Mouse (Mus musculus) heart, postnatal 14 days (tissue): ENCODE data around the gene Ano10. TPM values are rescaled to one million over a fixed set of nuclear protein-coding genes. Genes with fewer than 3 reads are reported as not detected.
A peak's percentile ranks its signal among the peaks of the same experiment; 100 is the strongest.

Source experiments
- DNase-seq, 2 experiments: peaks; one replicate each; pipeline ENCODE4 v3.0.0; 2021 to 2022
- intact Hi-C: fragments of 180-260 bp; cut with DNase I; formaldehyde crosslinking; loops from one replicate; pipeline ENCODE4 v1.15.1; 2025
- total RNA-seq, 2 experiments: library from RNA; stranded (reverse); gene quantifications; 2 replicates each; pipeline ENCODE4 v1.2.3; 2021

Ano10 gene
- total RNA-seq, 2 experiments from 2014 or later: 34.4 to 35.9 TPM

DNA sequence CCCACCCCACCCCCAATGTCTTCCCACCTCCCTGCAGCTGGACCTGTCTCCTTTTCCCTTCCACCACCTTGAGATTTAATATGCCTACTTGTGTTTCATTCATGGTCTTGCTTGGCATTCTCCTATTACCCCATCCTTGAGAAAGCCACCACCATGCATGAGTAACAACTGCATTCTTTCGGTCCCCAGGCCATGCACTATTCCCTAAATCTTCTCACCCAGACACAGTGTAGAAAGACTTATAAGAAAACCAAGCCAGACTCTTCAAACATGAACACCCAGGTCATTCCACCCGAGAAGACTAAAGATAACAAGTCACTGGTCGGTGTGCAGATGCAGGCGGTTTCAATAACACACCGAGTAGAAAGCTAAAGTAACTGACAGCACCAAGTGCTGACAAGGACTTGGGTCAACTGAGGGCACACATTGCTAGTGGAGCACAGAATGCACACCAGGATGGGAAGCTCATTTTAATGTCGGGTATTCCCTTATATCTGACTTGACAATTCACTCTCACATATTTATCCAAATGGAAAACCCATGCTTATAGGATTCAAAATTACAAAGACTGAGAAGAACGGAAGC, 77.2 kb downstream of the Ano10 start:
- intact Hi-C loops: no loop called here

DNA sequence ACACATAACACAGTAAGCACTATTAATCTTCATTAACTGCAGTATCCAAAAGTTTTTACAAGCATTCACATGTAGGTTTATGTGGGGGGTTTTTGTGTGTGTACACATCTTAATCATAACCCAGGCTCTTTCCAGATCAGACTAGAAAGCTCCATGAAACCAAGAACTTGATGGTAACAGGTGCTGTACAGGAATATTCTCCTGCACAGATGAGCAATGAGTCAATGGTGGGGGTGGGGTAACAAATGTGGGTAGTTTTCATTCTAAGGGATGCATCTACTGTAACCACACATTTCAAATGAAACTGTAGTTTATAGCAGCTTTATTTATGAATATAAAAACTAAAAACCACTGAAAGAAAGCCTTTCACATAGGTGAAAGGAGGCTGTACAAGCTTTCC, 79.1 kb downstream of the Ano10 start:
- DNase-seq: no peak
- intact Hi-C loops: no loop called here

More for the DNA sequence above, 77.2 kb downstream of the Ano10 start:
- no peak for DNase-seq

DNA sequence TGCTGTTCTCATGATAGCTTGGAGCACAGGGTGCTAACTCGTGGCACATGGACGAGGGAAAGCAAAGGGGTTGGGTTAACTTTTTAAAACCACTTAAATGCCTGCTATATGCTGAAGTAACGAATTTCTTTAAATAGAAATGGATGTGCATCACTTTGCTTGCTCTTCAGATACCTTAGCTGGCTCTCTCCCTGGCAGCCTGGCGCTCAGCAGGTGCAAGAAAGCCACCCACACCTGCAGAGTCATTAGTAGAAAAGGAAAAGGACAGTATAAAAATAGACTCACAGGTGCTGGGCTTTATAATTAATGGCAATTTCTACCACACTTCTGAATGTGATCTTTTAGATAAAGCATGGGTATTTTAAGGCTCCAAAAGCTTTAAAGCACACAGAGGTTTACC, 85.9 kb downstream of the Ano10 start:
- intact Hi-C loops: no loop called here
- DNase-seq: no peak

DNA sequence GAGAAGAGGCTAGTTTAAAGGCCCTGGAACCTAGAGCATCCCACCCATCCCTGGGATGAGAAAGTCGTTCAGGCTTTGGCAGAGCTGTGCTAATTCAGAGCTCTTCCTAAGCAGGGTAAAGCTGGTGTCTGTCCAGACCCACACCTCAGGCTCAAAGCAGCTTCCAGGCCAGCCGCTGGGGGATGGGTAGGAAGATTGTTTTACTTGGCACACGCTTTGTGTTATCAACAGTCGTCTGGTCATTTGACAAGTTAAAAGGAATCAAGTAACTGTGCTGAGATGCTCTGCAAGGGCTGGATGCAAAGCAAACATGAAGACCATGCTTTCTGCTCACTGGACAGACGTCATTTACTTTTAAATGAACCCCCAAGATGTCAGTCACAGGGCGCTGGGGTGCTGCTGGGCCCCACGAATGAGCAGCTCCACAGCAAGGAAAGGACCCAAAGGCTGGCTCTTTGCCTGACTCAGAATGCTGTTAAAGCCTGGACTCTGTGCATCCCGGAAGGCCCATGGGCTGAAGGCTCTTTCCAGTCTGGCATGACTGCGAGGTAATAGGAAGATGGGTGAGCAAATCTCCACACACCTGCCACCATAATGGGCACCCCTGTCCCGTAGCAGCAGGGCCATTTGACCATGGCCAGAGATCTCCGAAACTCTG, 88.6 kb downstream of the Ano10 start:
- intact Hi-C loops: no loop called here
- DNase-seq: peak in 1 of 2 experiments; percentile 56

DNA sequence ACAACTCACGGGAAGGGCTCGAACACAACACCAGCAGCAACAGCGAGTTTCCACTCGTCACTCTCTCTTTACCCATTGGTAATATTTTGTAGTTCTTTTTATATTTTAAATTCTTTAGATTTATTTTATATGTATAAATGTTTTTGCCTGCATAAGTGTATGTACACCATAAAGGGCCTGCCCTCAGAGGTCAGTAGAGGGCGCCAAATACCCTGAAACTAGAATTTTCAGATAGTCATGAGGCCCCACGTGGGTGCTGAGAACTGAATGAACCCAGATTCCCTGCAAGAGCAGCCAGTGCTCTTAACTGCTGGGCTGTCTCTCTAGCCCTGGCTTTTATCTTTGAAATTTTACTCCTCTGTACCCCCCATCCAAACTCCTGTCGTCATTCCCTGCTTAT, 89.7 kb downstream of the Ano10 start:
- DNase-seq: no peak
- intact Hi-C loops: no loop called here

DNA sequence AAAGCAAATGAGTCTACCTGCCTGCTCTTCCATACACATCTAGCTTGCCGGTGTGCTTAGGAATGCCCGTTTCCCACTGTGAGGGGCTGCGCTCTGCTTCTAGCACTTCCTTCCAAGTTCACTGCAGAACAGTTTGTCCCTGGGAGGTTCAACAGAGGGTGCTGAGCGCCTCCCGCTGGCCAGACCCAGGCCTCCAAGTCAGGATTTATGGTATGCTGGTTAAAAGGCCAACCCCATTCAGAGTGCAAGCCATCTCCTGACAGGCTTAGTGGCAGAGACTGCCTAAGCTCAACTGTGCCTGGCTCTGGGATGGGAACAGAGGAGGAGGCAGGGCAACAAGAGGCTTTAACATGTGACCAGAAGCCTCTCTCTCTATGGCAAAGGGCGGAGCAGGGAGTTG, 95.0 kb downstream of the Ano10 start:
- intact Hi-C loops: loop anchor here (1.0 to 2.0 kb wide), 2 partner anchors 78 to 180 kb away; no protein-coding TSS in a partner anchor
- DNase-seq: peak; percentile 83 to 84

DNA sequence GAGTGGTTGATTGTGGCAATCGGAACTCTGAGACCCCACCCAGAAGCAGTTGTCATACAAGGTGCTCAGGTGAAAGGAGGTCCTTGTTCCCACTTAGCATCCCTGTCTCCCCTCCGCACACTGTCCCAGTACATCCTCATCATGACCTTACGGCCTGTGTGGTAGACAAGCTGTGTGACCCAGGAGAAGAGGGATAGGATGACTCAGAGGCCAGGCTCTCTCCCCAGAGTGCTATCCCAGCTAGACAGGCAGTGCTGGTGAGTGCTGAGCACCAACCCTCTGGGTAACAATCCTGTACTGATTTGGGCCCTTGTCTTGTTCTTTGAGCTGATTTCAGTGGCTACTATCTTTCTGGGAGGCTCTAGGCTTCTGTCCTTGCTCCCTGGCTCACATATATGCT, 95.6 kb downstream of the Ano10 start:
- intact Hi-C loops: loop anchor here (1.0 to 2.0 kb wide), 2 partner anchors 78 to 179 kb away; no protein-coding TSS in a partner anchor
- DNase-seq: no peak

DNA sequence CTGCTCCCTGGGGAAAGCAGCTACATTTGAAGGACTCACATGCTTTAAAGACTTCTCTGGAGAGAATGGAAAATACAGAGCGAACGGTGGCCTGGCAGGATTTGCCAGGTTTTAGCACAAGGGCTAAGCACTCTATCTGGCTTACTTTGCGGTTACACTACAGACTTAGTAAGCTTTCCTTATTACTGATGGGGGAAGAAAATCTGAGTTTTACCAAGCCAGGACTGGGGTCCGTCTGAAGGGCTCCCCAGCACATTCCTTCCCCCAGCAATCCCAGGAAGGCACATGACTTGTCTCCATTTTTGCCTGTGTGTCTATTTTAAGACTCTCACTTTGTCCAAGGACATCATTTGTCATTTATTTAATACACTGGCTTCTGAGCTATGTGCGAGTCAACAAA, 97.2 kb downstream of the Ano10 start:
- DNase-seq: no peak
- intact Hi-C loops: no loop called here

DNA sequence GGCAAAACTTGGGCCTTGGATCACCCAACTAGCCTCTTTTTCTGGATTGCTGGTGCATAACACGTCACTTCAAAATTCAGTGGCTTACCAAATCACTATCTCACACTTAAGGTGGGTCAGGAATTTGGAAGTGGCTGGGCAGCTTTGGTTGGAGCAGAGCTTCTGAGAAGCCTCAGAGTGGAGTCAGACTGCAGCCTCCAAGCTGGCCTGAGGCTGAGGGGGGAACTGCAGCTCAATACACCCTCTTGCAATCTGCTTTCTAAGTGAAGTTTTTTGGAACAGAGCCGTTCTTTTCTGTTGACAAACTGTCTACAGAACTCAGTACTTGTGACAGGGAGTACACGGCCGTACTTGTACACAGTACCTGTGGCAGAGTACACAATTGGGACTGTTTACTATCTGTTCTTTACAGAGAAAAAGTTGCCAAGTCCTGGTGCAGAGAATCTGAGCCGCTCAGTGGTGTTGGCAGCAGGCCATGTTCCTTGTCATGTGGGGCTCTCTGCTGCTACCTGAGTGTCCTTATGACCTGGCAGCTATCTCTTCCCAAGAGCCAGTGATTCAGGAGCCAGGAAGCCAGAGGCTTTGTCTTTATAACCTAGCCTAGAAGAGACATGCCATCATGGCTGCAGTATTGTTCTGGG, 99.1 kb downstream of the Ano10 start:
- intact Hi-C loops: no loop called here
- peak; percentile 76 to 79 for DNase-seq

DNA sequence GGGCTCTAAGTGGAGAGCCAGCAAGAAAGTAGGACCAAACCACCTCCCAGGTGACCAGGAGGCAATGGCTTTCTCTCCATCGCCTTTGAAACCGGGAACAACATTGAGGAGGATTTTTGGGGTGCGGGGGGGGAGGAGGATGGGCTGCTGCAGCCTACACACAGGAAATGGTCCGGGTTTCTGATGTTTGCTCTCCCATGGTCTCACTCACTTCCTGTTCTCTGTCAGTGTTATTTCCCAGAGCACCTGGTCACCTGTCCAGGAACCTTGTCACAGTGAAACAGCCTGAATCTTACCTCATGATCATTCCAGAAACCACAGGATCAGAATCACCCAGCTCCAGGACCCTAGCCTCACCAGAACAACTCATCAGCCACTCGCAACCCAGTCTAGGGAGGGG, 100.4 kb downstream of the Ano10 start:
- intact Hi-C loops: no loop called here
- no peak for DNase-seq

DNA sequence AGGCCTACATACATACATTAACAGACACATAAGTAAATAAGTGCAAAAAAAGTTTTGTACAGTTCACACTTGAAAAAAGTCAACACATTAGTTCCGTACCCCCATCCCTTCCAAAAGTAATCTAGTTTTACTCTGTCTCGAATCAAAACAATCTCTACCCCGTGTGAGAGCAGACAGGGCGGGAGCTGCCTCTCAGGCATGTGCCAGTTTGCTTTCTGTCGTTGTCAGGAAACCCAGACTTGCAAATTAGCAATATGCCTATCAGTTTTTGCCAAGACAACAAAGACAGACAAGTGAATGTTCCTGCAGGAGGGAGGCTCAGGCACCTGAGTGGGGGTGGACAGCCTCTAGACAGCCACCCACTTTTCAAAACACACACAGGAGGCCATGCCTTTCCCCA, 100.9 kb downstream of the Ano10 start:
- no peak for DNase-seq
- intact Hi-C loops: no loop called here

DNA sequence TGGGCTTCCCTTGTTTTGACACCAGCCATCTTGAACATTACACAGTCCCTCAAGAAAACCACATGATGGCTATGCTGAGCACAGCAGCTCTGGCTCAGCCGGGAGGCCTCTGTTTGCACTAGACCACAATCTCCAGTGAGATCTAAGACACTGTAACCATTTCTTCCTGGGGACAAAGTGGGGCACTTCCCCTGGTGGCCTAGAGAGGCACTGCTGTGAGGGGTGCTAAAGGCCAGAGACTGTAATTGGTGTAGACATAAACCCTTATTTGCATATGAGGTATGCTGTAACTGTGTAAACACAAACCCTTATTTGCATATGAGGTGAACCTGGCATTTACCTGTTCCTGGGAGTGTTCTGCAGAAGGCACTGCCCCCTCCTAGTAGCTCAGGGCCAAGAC, 105.5 kb downstream of the Ano10 start:
- intact Hi-C loops: loop anchor here (10.0 kb wide), 1 partner anchor 174 kb away; no protein-coding TSS in a partner anchor
- no peak for DNase-seq

DNA sequence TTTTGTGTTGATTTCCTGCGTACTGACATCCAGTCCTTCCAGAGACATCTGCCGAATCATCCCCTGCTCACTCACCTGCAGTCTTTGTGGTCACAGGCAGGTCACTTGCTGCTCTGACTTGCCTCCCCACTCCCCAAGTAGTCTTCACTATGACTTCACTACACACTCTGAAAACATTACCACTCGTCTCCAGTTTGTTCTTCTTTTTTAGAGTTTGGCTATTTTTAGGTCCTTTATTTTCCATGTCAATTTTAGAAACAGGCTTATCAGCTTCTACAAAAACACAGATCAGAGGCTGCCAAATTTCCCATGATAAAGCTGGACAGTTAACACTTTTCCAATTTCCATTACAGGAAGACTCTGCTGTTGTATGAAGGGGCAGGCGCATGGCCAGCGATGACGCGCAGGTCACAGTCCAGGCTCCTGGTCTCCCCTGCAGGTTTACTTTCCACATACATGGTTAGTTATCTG, 106.7 kb downstream of the Ano10 start:
- DNase-seq: peak; percentile 53 to 72
- intact Hi-C loops: loop anchor here (10.0 kb wide), 1 partner anchor 173 kb away; no protein-coding TSS in a partner anchor

DNA sequence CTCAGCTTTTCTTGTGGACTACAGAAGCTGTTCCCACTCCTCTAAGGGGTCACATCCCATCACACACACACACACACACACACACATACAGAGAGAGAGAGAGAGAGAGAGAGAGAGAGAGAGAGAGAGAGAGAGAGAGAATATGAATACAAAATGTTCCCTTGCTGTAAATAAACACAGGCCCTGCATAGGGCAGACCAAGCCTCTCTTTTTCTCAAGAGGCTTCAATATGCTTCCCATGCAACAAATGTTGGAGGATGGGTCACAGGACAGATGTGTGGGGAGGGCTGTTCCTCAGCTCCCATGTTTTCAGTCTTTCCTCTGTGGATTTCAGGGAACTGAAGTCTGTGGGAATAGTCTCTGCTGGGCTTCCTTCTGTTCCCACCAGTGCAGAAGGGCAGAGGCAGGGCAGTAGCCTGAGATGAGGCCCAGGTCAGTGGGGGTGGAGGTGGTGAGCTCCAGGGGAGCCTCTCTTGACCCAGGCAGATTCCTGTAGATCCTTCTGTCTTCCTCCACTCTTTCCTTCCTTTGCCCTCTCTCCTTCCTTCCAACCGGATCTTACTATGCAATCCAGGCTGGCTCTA, 107.5 kb downstream of the Ano10 start:
- no peak for DNase-seq
- intact Hi-C loops: loop anchor here (10.0 kb wide), 1 partner anchor 172 kb away; no protein-coding TSS in a partner anchor

DNA sequence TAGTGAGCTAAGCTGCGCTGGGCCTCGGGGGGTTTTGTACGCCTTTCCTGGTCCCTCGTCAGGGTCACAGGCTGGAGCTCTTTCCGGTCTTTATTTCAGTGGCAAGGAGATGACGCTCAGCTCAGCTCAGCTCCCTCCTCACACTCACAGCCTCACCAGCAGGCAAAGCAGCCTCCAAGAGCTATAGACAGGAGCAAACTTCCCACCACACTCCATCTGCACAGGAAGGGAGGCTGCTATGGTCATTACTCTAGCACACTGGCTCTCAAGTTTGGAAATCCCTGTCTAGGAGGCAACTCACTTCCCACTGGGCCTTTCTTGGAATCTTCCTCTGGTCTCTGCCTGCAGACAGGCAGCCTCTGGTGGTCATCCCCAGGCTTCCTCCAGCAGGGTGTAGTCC, 108.3 kb downstream of the Ano10 start:
- no peak for DNase-seq
- intact Hi-C loops: loop anchor here (2.0 to 10.0 kb wide), 2 partner anchors 67 to 171 kb away; no protein-coding TSS in a partner anchor

DNA sequence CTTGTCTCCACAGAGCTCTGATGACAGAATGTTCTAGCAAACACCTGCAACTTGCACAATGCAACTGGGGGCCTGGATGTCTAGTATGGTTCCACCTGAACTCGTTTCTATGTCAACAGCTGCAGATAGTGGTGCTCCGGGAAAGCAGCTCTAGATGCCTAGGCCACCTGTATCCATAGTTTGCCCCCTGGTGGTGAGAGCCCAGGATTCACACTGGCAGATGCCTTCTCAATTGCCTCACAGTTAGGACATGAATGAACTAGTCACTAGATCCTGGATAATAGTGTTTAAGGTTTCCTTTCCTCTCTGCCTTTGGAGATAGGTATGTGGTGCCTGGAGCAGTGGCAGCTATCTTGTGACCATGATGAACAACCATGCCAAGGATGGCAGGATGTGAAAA, 109.2 kb downstream of the Ano10 start:
- intact Hi-C loops: loop anchor here (2.0 to 10.0 kb wide), 2 partner anchors 66 to 170 kb away; no protein-coding TSS in a partner anchor
- peak; percentile 85 to 89 for DNase-seq

DNA sequence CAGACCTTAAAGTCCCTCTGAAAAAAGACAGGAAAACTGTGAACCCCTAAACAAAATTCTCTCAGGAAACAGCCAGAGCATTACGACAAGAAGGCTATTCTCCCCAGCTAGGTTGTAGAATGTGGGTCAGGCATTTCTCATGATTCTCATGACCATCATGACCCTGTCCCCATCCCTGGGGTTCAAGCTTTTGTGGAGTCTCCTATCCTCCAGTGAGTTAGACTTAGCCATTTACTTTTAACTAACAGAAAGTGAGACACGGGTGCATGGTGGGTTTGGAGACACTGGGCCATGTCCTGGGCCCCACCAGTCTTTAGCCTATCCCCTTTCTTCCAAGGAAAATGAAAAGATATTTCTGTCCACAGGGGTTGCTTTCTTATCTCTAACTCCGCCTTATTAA, 109.9 kb downstream of the Ano10 start:
- intact Hi-C loops: loop anchor here (2.0 to 10.0 kb wide), 2 partner anchors 66 to 170 kb away; no protein-coding TSS in a partner anchor
- DNase-seq: no peak

DNA sequence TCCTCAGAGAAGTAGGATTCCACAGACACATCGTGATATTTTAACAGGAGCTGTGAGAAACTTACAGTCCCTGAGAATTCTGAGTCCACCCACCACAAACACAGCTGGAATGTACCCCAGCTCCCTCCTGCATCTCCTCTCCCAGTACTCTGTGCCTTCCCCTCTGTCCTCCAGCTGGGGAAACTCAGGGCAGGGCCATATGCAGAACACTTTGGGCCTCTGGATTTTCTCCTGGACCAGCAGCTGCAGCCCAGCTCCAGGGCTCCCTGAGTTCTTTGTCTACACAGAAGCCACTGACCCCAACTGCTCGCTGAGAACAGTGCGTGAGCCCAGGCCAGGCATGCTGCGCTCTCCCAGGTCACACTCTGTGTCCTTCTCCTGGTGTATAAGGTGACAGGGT, 111.1 kb downstream of the Ano10 start:
- intact Hi-C loops: loop anchor here (10.0 kb wide), 1 partner anchor 168 kb away; no protein-coding TSS in a partner anchor
- no peak for DNase-seq

DNA sequence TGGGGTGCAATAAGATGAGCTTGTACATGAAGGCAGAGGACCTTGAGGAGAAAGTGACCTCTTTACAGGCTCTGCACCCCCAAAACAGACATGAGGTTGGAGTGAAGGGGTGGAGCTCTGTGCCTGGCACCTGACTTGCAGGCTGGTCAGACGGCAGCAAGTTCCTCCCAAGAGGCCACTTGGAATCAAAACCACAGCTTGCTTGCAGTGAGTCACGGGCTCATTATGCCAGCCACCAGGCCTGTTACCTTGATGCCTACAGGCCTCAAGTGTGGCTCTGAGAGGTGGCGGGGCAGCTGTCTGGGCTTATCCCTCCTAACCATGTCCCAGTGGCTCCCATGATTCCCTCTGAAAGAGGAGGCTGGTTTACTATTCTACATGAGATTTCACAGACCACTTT, 114.1 kb downstream of the Ano10 start:
- intact Hi-C loops: loop anchor here (10.0 kb wide), 1 partner anchor 165 kb away; no protein-coding TSS in a partner anchor
- DNase-seq: no peak

DNA sequence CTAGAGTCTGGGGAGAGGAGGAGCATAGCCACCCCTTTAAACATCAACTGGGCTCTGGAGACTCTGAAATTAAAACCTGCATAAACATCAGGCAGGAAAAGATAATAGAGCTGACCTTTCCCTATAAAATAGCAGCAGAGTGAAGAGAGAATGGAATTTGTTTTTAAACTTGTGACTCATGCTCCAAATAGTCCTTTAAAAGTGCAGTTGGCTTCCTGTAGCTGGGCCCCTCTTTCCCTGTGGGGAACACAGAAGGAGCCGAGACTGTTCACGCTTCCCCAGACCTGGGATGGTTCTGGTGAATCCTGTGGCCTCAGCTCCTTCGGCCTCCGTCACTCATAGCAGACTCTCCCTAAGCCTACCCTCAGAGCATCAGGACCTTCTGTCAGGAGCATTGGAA, 115.8 kb downstream of the Ano10 start:
- intact Hi-C loops: no loop called here
- DNase-seq: no peak
